Mouse (Mus musculus): ENCODE results near the gene Lpar3. TPM values are rescaled to one million over a fixed set of nuclear protein-coding genes. Genes with fewer than 3 reads are reported as not detected.

The Lpar3 gene
- total and polyA plus RNA-seq, 2 experiments from 2014 or later: 0.31 to 0.66 TPM

- Histone ChIP-seq H3K36me3 (ENCODE audit: insufficient read depth, low read length) (no peaks in the 10 kb centered on the region), H3K27me3 (ENCODE audit: insufficient read depth, low read length) (no peaks in the 10 kb centered on the region), H3K4me3 (ENCODE audit: low read depth, low read length) (no peak overlapping the region), H3K4me1 (ENCODE audit: insufficient read depth, low read length) (no peaks in the 10 kb centered on the region), H3K4me2 (ENCODE audit: low read depth, low read length, poor library complexity, severe bottlenecking) (no peak overlapping the region), H3K9ac (replicated peaks; ENCODE audit: low read length, poor library complexity, severe bottlenecking) (no peak overlapping the region), H3K27ac (ENCODE audit: low read depth, low read length) (no peak overlapping the region), H3K9me3 (ENCODE audit: low read length) (no peaks in the 10 kb centered on the region)
- ATAC-seq (ENCODE audit: low FRiP score) (no peak), DNase-seq (ENCODE audit: low spot score) (no peak)
- TF ChIP-seq CTCF (IDR thresholded peaks at IDR 0.05): no peak
- WGBS: 92% methylated on average over 5 of the region's 5 CpGs
Observed at GRCm38 (mm10) chr3:146292515-146292914, 71.8 kb downstream of the Lpar3 start.

DNA sequence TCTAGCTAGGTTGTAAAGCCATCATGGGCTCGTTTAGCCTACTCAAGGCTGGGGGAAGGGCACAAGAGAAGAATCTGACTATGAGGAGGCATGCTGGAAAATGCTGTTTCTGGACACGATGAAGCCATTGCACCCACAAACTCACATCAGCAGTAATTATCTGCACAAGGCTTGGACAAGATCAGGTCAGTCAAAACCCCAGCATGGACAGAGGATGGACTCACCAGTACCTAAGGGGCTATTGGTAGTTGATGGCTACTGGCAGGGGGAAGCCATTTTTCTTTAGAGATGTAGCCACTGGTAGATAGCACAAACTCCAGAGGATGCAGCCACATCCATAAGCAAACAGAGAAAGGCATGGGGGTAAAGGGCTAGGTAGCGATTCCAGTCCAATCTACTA lies 81.7 kb downstream of the Lpar3 start:
- Histone ChIP-seq H3K27me3 (ENCODE audit: insufficient read depth, low read length) (no peaks in the 10 kb centered on the region), H3K9ac (replicated peaks; ENCODE audit: low read length, poor library complexity, severe bottlenecking) (no peak overlapping the region), H3K4me1 (ENCODE audit: insufficient read depth, low read length) (no peaks in the 10 kb centered on the region), H3K4me3 (ENCODE audit: low read depth, low read length) (no peak overlapping the region), H3K4me2 (ENCODE audit: low read depth, low read length, poor library complexity, severe bottlenecking) (no peak overlapping the region), H3K36me3 (ENCODE audit: insufficient read depth, low read length) (no peaks in the 10 kb centered on the region), H3K9me3 (ENCODE audit: low read length) (no peaks in the 10 kb centered on the region), H3K27ac (ENCODE audit: low read depth, low read length) (no peak overlapping the region)
- no peak for DNase-seq (ENCODE audit: low spot score)
- WGBS: 90% methylated on average over 3 of the region's 3 CpGs
- TF ChIP-seq CTCF (IDR thresholded peaks at IDR 0.05): no peak
- no peak for ATAC-seq (ENCODE audit: low FRiP score)

GRCm38 (mm10) chr3:146303194-146303593 lies 82.4 kb downstream of the Lpar3 start:
- Histone ChIP-seq H3K36me3 (ENCODE audit: insufficient read depth, low read length) (no peaks in the 10 kb centered on the region), H3K27ac (ENCODE audit: low read depth, low read length) (no peak overlapping the region), H3K27me3 (ENCODE audit: insufficient read depth, low read length) (no peaks in the 10 kb centered on the region), H3K9ac (replicated peaks; ENCODE audit: low read length, poor library complexity, severe bottlenecking) (no peak overlapping the region), H3K4me3 (ENCODE audit: low read depth, low read length) (no peak overlapping the region), H3K9me3 (ENCODE audit: low read length) (no peaks in the 10 kb centered on the region), H3K4me2 (ENCODE audit: low read depth, low read length, poor library complexity, severe bottlenecking) (no peak overlapping the region), H3K4me1 (ENCODE audit: insufficient read depth, low read length) (no peaks in the 10 kb centered on the region)
- no peak for TF ChIP-seq CTCF (IDR thresholded peaks at IDR 0.05)
- 91% methylated on average over 5 of the region's 5 CpGs for WGBS
- DNase-seq (ENCODE audit: low spot score) (no peak), ATAC-seq (ENCODE audit: low FRiP score) (no peak)

- no peak for ATAC-seq (ENCODE audit: low FRiP score)
- H3K27me3 ChIP-seq (ENCODE audit: insufficient read depth, low read length): no peaks in the 10 kb centered on the region
- no peak for TF ChIP-seq CTCF (IDR thresholded peaks at IDR 0.05)
- no peaks in the 10 kb centered on the region for H3K4me1 ChIP-seq (ENCODE audit: insufficient read depth, low read length)
- H3K27ac ChIP-seq (ENCODE audit: low read depth, low read length): no peak overlapping the region
- H3K9me3 ChIP-seq (ENCODE audit: low read length): no peaks in the 10 kb centered on the region
- H3K36me3 ChIP-seq (ENCODE audit: insufficient read depth, low read length): no peaks in the 10 kb centered on the region
- no peak overlapping the region for H3K9ac ChIP-seq (replicated peaks; ENCODE audit: low read length, poor library complexity, severe bottlenecking)
- no peak overlapping the region for H3K4me2 ChIP-seq (ENCODE audit: low read depth, low read length, poor library complexity, severe bottlenecking)
- H3K4me3 ChIP-seq (ENCODE audit: low read depth, low read length): no peak overlapping the region
- DNase-seq (ENCODE audit: low spot score): no peak
- 81% methylated on average over 21 of the region's 21 CpGs for WGBS
Observed at GRCm38 (mm10) chr3:146304556-146305405, 84.0 kb downstream of the Lpar3 start.

DNA sequence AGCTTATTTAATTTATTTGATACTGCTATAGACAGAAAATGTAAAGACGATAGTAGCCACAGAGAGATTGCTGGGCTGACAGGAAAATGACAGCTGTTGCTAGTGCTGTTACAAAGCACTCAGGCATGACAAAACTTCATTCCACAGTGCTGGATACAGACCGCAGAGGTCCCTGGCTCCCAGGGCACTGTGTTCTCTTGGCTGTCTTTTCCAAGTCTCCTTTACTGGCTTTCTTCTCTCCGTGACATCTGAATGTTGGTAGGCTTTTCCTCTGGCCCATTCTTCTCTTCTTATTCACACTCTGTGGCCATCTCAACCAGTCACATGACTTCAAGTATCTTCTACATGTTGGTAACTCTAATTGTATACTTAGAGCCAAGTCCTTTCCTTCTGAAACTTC lies 86.6 kb downstream of the Lpar3 start:
- Histone ChIP-seq H3K9ac (replicated peaks; ENCODE audit: low read length, poor library complexity, severe bottlenecking) (no peak overlapping the region), H3K4me2 (ENCODE audit: low read depth, low read length, poor library complexity, severe bottlenecking) (no peak overlapping the region), H3K4me3 (ENCODE audit: low read depth, low read length) (no peak overlapping the region), H3K36me3 (ENCODE audit: insufficient read depth, low read length) (no peaks in the 10 kb centered on the region), H3K9me3 (ENCODE audit: low read length) (no peaks in the 10 kb centered on the region), H3K27me3 (ENCODE audit: insufficient read depth, low read length) (no peaks in the 10 kb centered on the region), H3K4me1 (ENCODE audit: insufficient read depth, low read length) (no peaks in the 10 kb centered on the region), H3K27ac (ENCODE audit: low read depth, low read length) (no peak overlapping the region)
- TF ChIP-seq CTCF (IDR thresholded peaks at IDR 0.05): no peak
- DNase-seq (ENCODE audit: low spot score) (no peak), ATAC-seq (ENCODE audit: low FRiP score) (no peak)
- WGBS: 42% methylated on average over 3 of the region's 3 CpGs

DNA sequence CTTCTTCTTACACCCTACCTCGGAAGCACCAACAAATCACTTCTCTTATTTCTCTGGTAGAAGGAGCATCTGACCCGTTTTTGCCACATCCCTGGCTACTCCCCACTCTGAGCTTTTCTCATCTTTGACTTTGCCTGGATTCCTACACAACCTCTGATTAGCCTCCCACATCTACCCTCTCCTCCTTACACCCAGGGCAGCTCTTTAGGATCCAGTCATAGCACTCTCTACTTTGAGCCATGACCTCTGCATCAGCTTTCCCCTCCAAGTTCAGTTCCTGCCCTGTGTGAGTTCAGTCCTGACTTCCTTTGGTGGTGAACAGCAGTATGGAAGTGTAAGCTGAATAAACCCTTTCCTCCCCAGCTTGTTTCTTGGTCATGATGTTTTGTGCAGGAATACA lies 87.1 kb downstream of the Lpar3 start:
- TF ChIP-seq CTCF (IDR thresholded peaks at IDR 0.05): no peak
- 68% methylated on average over 2 of the region's 2 CpGs for WGBS

More for the DNA sequence above, 87.1 kb downstream of the Lpar3 start:
- H3K4me3 ChIP-seq (ENCODE audit: low read depth, low read length): no peak overlapping the region
- no peaks in the 10 kb centered on the region for H3K4me1 ChIP-seq (ENCODE audit: insufficient read depth, low read length)
- no peaks in the 10 kb centered on the region for H3K36me3 ChIP-seq (ENCODE audit: insufficient read depth, low read length)
- DNase-seq (ENCODE audit: low spot score): no peak
- H3K27ac ChIP-seq (ENCODE audit: low read depth, low read length): no peak overlapping the region
- no peaks in the 10 kb centered on the region for H3K27me3 ChIP-seq (ENCODE audit: insufficient read depth, low read length)
- no peak overlapping the region for H3K9ac ChIP-seq (replicated peaks; ENCODE audit: low read length, poor library complexity, severe bottlenecking)
- no peaks in the 10 kb centered on the region for H3K9me3 ChIP-seq (ENCODE audit: low read length)
- ATAC-seq (ENCODE audit: low FRiP score): no peak
- no peak overlapping the region for H3K4me2 ChIP-seq (ENCODE audit: low read depth, low read length, poor library complexity, severe bottlenecking)

Data from midbrain, postnatal 0 days (tissue).